Mouse (Mus musculus) T-helper 2 cell (primary cell): ENCODE data around the gene Lifr.

Experiments
- in situ Hi-C: fragments of 300-600 bp; cut with MboI, MseI; formaldehyde crosslinking; loops from one replicate; pipeline ENCODE4 v1.15.1; 2025; ENCODE audit warnings: high pct_unique_total_duplicates

The Lifr gene

GRCm38 (mm10) chr15:7154737-7155090 is 64.3 kb downstream of the Lifr start:
- in situ Hi-C loops: no loop called here

DNA sequence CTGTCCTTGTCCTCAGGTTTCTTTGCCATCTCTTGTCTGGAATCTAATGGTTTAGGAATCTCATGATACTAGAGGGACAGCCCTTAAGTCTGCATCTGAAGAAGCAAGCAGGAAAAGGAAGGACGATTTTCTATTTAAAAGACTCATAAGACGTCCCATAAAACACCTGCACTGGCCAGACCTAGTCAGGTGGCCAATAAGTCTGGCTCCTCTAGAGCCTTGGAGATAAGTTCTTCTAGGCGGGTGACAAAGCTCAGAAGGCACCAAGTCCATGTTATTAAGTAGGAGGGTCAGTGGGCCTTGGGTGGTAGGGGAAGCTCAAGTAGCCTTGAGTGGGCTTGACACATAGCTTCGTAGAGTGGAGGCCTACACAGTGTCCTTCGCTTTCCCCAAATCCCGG is 67.2 kb downstream of the Lifr start:
- in situ Hi-C loops: no loop called here

GRCm38 (mm10) chr15:7159869-7160268 is 69.5 kb downstream of the Lifr start:
- in situ Hi-C loops: loop anchor here (10.0 kb wide), 2 partner anchors 405 to 635 kb away; no protein-coding TSS in a partner anchor

- in situ Hi-C loops: loop anchor here (10.0 kb wide), 2 partner anchors 404 to 634 kb away; no protein-coding TSS in a partner anchor
These were observed 69.9 kb downstream of the Lifr start for GRCm38 (mm10) chr15:7160321-7160720.

- in situ Hi-C loops: loop anchor here (10.0 kb wide), 2 partner anchors 401 to 631 kb away; no protein-coding TSS in a partner anchor
These were observed 73.4 kb downstream of the Lifr start for GRCm38 (mm10) chr15:7163851-7164250.

- in situ Hi-C loops: loop anchor here (10.0 kb wide), 2 partner anchors 398 to 628 kb away; no protein-coding TSS in a partner anchor
These were observed 76.3 kb downstream of the Lifr start for GRCm38 (mm10) chr15:7166735-7167134.

GRCm38 (mm10) chr15:7167238-7167905 is 77.0 kb downstream of the Lifr start:
- in situ Hi-C loops: loop anchor here (10.0 kb wide), 2 partner anchors 397 to 627 kb away; no protein-coding TSS in a partner anchor

DNA sequence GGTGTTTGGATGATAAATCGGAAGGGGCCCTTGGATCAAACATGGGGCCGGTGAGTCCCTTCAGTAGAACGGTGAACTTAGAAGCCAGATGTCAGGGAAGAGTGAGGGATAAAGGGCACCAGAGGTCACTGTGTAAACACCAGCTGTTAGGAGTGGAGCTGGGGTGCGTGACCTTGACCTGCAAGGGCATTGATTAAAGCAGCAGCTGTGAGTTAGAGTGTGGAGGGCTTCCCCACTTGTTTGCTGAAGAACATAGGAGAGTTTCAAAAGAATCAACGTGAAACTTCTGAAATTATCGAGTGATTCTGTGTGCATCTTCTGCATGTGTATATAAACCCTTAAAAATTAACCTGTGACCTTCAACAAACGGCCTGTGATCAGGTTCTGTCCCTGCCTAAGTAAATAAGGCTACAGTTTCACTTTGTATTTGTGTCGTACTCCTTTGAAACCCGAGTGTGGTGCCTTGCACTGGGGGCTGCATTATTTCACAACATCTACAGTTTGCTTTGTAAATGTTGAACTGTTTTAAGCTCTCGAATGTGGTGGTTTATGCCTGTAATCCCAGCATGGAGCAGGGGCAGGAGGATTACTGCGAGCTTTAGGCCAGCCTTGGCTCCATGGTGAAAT is 77.6 kb downstream of the Lifr start:
- in situ Hi-C loops: loop anchor here (10.0 kb wide), 2 partner anchors 397 to 627 kb away; no protein-coding TSS in a partner anchor

DNA sequence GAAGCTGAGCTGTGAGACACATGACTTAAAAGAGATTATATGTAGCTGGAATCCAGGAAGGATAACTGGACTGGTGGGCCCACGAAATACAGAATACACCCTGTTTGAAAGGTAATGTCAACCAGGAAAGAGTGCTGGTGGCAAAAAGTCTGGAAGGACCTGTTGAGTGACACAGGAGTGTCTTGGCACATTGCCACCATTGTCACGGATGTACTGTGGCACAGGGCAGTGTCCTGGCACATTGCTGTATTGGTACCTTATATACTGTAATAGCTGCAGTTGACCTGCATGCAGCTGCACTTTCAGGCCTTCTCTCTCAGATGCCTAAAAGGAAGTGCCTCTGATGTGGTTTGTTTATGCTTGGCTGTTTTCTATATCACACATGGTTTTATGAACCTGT is 82.5 kb downstream of the Lifr start:
- in situ Hi-C loops: no loop called here

DNA sequence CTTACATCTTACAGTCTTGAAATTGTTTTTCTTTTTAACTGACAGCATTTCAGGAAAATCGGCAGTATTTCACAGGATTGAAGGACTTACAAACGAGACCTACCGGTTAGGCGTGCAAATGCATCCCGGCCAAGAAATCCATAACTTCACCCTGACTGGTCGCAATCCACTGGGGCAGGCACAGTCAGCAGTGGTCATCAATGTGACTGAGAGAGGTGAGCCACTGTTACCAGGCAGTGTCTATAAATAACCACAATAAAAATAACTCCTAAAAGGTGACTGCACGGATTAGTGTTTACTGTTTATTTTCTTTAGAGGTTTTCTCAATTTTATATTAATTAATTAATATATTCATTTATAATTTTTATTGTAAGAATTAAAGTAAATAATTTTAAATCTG is 82.9 kb downstream of the Lifr start:
- in situ Hi-C loops: no loop called here

DNA sequence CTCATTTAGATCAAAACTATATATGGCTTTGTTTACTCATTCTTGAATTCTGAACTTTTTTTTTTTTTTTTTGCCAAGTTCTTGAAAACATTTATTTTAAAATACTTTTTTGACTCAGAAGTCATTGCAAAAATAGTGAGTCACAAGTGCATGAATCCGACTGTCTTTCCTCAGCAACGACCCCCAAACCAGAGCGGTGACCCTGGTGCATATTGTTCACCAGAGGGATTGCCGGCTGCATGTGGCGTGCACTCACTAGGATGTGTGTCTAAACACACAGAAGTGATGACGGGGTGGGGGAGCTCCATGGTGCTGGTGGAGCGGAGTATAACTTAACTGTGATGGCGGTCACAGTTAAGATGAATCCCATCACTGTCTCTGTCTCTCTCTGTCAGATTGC is 83.4 kb downstream of the Lifr start:
- in situ Hi-C loops: no loop called here

- in situ Hi-C loops: no loop called here
These were observed 90.2 kb downstream of the Lifr start for GRCm38 (mm10) chr15:7180576-7180975.

DNA sequence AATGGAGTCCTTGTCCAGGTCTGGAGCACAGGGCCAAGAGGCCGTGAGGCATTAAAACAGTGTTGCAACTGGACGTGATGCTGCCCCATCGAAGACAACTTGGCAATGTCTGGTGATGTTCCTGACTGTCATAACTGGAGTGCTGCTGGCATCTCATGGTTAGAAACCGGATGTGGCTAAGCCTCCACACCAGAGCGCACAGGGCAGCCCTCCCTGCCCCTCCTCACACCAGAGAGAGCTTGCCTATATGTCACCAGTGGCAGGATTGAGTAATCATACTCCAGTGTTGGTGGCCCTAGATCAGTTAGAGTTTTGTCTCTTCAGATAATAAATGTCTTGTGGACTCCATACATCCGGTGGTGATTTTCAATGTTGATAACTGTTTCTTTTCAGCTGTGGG is 97.3 kb downstream of the Lifr start:
- in situ Hi-C loops: no loop called here

DNA sequence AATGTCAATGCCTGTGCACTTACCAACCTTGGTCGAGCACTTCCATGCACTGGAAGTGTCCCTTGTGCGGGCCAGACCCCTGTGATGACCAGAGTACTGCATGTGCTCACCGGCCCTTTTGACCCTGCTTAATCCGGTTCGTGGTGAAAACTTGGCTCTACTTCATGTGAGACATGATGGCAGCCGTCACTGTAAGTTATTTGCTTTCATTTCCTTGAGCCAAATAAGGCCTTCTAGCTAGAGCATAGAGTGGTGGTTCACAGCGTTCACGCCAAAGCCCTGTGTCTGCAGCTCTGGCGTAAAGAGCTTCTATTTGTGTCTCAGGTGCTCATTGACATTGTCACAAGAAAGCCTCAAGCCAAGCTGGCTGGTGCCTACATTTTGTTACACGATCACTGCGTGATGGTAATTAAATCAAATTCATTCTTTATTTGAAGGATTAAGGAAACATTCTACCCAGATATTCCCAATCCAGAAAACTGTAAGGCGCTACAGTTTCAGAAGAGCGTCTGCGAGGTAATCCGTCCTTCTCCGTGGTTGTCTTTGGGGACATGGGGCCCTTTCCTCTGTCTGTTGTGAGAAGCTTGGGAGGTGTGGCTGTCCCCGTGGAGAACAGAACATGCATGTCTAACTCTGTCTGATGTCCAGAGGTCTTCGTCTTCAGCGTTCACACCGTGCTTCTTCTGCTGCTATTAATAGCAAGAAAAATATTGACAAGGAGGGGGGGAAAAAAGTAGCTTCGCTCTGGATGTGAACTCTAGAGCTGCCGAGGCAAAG is 99.5 kb downstream of the Lifr start:
- in situ Hi-C loops: no loop called here

DNA sequence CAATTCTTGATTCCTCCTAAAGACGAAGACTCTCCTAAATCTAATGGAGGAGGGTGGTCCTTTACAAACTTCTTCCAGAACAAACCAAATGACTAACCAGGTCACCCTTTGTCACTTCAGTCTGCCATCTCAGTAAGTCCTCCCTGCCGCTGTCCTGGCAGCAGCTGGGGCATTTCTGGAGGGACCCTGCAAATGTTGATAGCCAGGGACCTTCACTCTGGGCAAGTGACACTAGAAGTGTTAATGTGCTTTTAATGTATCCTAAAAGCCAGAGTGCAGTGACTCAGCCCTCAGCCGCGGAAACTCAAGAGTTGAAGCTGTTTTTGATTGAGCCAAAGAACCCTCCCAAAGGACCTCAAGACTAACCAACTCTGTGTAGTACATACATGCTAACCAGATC is 100.7 kb downstream of the Lifr start:
- in situ Hi-C loops: no loop called here

GRCm38 (mm10) chr15:7192582-7192981 is 102.2 kb downstream of the Lifr start:
- in situ Hi-C loops: no loop called here

GRCm38 (mm10) chr15:7194147-7194720 is 103.8 kb downstream of the Lifr start:
- in situ Hi-C loops: no loop called here

DNA sequence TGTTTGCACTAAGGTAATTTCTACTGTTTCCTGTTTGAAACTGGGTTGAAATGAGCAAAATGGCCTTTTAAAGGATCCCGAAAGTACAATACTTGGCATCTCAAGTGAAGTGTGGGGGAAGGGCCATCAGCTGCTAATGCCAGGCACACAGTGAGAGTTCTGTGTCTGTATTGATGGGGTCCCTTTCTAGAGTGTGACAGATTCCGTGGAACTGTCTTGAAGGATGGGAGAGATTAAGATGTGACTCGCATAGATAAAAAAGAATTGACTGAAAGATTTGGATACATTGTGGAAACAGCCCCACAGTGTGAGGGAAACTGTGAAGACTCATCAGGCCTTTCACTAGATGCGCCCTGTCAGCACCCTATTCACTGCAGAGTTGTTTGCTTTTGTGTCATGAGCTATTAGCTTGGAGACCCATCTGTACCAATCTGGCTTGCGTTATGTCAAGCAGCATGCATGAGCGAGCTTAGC is 104.4 kb downstream of the Lifr start:
- in situ Hi-C loops: no loop called here

DNA sequence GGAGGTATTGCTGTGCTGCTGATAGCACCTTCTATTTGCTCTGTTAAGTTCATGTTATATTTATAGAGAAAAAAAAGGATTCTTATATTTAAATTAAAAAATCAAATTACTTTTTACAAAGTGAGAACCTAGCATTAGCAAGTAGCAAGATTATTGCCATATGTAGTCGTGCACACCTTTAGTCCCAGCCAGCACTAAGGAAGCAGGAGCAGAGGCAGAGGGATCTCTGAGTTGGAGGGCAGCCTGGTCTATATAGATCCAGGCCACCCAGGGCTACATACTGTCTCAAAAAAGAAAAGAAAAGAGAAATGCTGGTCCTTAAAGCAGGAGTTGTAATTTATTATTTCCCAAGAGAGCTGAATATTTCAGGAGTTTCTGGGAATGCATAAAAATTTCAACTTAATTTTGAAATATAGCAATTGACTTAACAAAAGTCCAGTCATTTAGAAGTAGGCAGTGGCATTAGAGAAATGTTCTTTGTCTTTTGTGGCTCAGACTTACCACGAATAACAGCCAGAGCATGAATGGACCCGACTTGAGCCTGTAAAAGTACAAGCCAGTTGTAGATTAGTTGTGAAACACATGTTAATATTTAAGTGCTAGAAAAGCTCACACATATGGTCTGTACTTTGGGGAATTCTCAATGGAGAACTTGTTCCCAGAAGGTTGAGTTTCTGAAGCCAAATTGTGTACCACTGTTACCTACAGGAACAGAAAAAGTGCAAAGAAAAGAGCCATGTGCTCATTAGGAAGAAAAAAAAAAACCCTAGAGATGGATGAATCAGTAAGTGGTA is 107.4 kb downstream of the Lifr start:
- in situ Hi-C loops: no loop called here

DNA sequence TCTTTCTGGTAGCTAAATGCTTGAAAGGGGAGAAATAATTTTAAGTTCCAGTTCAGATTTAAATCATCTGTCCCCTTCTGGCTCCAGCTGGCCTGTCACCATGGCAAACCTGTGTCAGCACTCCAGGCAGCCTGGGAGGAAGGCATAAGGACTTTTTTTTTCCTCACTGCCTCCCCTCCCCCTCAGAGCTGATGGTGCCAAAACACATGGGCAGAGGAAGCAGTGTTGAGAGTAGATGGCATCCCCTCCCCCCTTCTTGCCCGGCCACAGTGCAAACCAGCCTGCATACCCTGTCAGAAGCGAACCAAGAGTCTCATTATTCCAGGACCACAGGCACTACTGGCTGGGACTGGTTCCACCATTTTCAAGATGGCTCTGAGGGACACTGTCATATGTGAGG is 108.4 kb downstream of the Lifr start:
- in situ Hi-C loops: no loop called here

DNA sequence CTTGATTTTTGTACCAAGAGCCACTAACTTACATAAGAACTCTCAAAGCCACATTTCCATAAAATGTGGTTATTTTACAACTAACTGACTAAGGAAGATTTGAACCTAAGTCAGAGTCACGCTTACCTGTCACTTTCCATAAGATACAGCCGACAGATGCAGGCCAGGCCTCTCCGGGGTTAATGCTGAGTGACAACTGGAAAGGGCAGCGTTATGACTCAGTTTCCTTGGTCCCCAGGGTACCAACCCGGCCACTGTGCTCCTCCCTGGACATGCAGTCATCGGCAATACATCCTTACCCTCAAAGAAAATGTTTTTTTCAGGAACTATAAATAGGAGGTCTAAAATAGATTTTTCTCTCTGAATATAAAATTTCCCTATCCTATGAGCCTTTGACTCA is 109.9 kb downstream of the Lifr start:
- in situ Hi-C loops: no loop called here
